Mouse (Mus musculus) CH12.LX (cell line): ENCODE data around the gene Kif24.

ENCODE experiments used
- CTCF ChIP-seq, 2 experiments: IDR thresholded peaks in 1 of 2; conservative IDR thresholded peaks in 1 of 2; 2 replicates each; pipeline ENCODE4 v1.5.1; 2011 to 2012; ENCODE audit warnings: low read depth in 2 of 2, low read length in 2 of 2, improper control_type of control experiment in 1 of 2, inconsistent platforms in 1 of 2, mild to moderate bottlenecking in 1 of 2, moderate library complexity in 1 of 2
- E2F4 ChIP-seq: IDR thresholded peaks from 2 replicates; pipeline ENCODE4 v1.6.1; 2011; ENCODE audit warnings: low read depth, low read length, improper control_type of control experiment; ENCODE audit not compliant: insufficient replicate concordance
- EP300 ChIP-seq: IDR thresholded peaks from 2 replicates; pipeline ENCODE4 v1.6.1; 2011; ENCODE audit warnings: low read length, improper control_type of control experiment
- KAT2A ChIP-seq: IDR thresholded peaks from 2 replicates; pipeline ENCODE4 v1.6.1; 2012; ENCODE audit warnings: low read length, improper control_type of control experiment, inconsistent platforms; ENCODE audit not compliant: insufficient replicate concordance
- MAFK ChIP-seq: IDR thresholded peaks from 2 replicates; pipeline ENCODE4 v1.6.1; 2011; ENCODE audit warnings: low read length, improper control_type of control experiment; ENCODE audit not compliant: insufficient replicate concordance
- POLR2A ChIP-seq: IDR thresholded peaks from 2 replicates; pipeline ENCODE4 v1.6.1; 2011; ENCODE audit warnings: low read depth, mild to moderate bottlenecking, improper control_type of control experiment, low read length
- USF2 ChIP-seq: conservative IDR thresholded peaks from 2 replicates; pipeline ENCODE4 v1.6.1; 2011; ENCODE audit warnings: low read depth, low read length, improper control_type of control experiment
- ZMIZ1 ChIP-seq: IDR thresholded peaks from 2 replicates; pipeline ENCODE4 v1.6.1; 2012; ENCODE audit warnings: low read depth, mild to moderate bottlenecking, inconsistent platforms, low read length, improper control_type of control experiment
- ZNF384 ChIP-seq: IDR thresholded peaks from 2 replicates; pipeline ENCODE4 v1.6.1; 2012; ENCODE audit warnings: low read depth, low read length, improper control_type of control experiment, inconsistent platforms

GRCm38 (mm10) chr4:41348584-41349198 is 116.0 kb downstream of the Kif24 start, which contains the start of gene Ubap1:
- TF ChIP-seq CTCF (conservative IDR thresholded peaks at IDR 0.05 in 1 of 2, IDR thresholded peaks at IDR 0.05 in 1 of 2; ENCODE audit: low read depth in 2 of 2, low read length in 2 of 2) (no peak), ZNF384 (no peak), EP300 (no peak), MAFK (no peak), E2F4 (no peak), ZMIZ1 (peak; percentile 86), KAT2A (0 out of 2 replicates have a peak, but pooled peaks have one; percentile 45), USF2 (no peak), POLR2A (peak; percentile 86)
